Mouse (Mus musculus) limb, embryonic 12.5 days (tissue): ENCODE results near the gene Lgsn. TPM values are rescaled to one million over a fixed set of nuclear protein-coding genes. Genes with fewer than 3 reads are reported as not detected.
A peak's percentile ranks its signal among the peaks of the same experiment; 100 is the strongest.

Experiments used
- ATAC-seq: fragments of 200-750 bp; cut with Nextera tagmentation; 2 replicates; pipeline ENCODE4 v1.8.0; 2017; ENCODE audit warnings: low read depth, moderate TSS enrichment; ENCODE audit not compliant: insufficient number of reproducible peaks, insufficient read depth, low FRiP score, low TSS enrichment
- H3K27ac ChIP-seq: fragments of 300-500 bp; sonication (generic); 2 replicates; pipeline ENCODE4 v1.5.1; 2016; ENCODE audit warnings: mild to moderate bottlenecking, moderate library complexity
- H3K27me3 ChIP-seq: fragments of 300-500 bp; sonication (generic); 2 replicates; pipeline ENCODE4 v1.6.1; 2016; ENCODE audit warnings: mild to moderate bottlenecking, moderate library complexity
- H3K36me3 ChIP-seq: fragments of 300-500 bp; sonication (generic); 2 replicates; pipeline ENCODE4 v1.6.1; 2016; ENCODE audit warnings: mild to moderate bottlenecking, moderate library complexity
- H3K4me1 ChIP-seq: fragments of 300-500 bp; sonication (generic); replicated peaks from 2 replicates; pipeline ENCODE4 v1.6.1; 2016
- H3K4me2 ChIP-seq: fragments of 300-500 bp; sonication (generic); 2 replicates; pipeline ENCODE4 v1.6.1; 2016; ENCODE audit warnings: mild to moderate bottlenecking, moderate library complexity
- H3K4me3 ChIP-seq: fragments of 300-500 bp; sonication (generic); replicated peaks from 2 replicates; pipeline ENCODE4 v1.5.1; 2016; ENCODE audit warnings: mild to moderate bottlenecking
- H3K9ac ChIP-seq: fragments of 300-500 bp; sonication (generic); replicated peaks from 2 replicates; pipeline ENCODE4 v1.6.1; 2016; ENCODE audit warnings: mild to moderate bottlenecking, moderate library complexity
- H3K9me3 ChIP-seq: fragments of 300-500 bp; sonication (generic); 2 replicates; pipeline ENCODE4 v1.6.1; 2016; ENCODE audit warnings: mild to moderate bottlenecking, moderate library complexity
- WGBS: fragments of 180-500 bp; shearing (Covaris S2); methylation state at CpG from one replicate; pipeline ENCODE4 v1.1.7; 2016; 5-methylcytosine and 5-hydroxymethylcytosine counted together
- polyA plus RNA-seq: library from polyadenylated mRNA; unstranded; fragments of >200 nt; fragmentation: Nextera tagmentation; extraction: Ambion mirVana; gene quantifications from 2 replicates; pipeline ENCODE4 v1.2.1, GENCODE M21; 2016

Lgsn gene
- polyA plus RNA-seq, 1 experiment from 2014 or later = not detected

- Histone ChIP-seq H3K9ac (no peak overlapping the region), H3K4me2 (no peak overlapping the region), H3K36me3 (no peaks in the 10 kb centered on the region), H3K4me3 (no peak overlapping the region), H3K9me3 (no peaks in the 10 kb centered on the region), H3K4me1 (no peaks in the 10 kb centered on the region), H3K27ac (no peak overlapping the region), H3K27me3 (no peaks in the 10 kb centered on the region)
- 92% methylated on average over 4 of the region's 4 CpGs for WGBS
- no peak for ATAC-seq
Observed at GRCm38 (mm10) chr1:31220599-31221250, 44.5 kb downstream of the Lgsn start.

GRCm38 (mm10) chr1:31222564-31222963 is 46.4 kb downstream of the Lgsn start, which contains the start of the genes 4931428L18Rik and Pih1d3:
4931428L18Rik (minus strand) TSS chr1:31222684.
Pih1d3 (plus strand) TSS chr1:31222838.
- Histone ChIP-seq H3K4me3 (no peak within 1 kb of the TSS), H3K36me3 (no peaks in the 10 kb centered on the region), H3K9me3 (no peaks in the 10 kb centered on the region), H3K9ac (no peak within 1 kb of the TSS), H3K27me3 (no peaks in the 10 kb centered on the region), H3K4me2 (no peak within 1 kb of the TSS), H3K27ac (no peak within 1 kb of the TSS), H3K4me1 (no peaks in the 10 kb centered on the region)
- no peak for ATAC-seq
- 89% methylated on average over 7 of the region's 7 CpGs for WGBS

GRCm38 (mm10) chr1:31233319-31234036 is 57.3 kb downstream of the Lgsn start:
- peak; percentile 60; the same call in 1 of the 2 replicates for ATAC-seq
- H3K9me3 ChIP-seq = no peaks in the 10 kb centered on the region
- no peak overlapping the region for H3K4me3 ChIP-seq

More at GRCm38 (mm10) chr1:31233319-31234036, 57.3 kb downstream of the Lgsn start:
- Histone ChIP-seq H3K4me2 (no peak overlapping the region), H3K36me3 (no peaks in the 10 kb centered on the region), H3K4me1 (0 out of 2 replicates have a peak, but pooled peaks cover 5% of the 10 kb centered on the region), H3K27ac (no peak overlapping the region), H3K9ac (no peak overlapping the region), H3K27me3 (no peaks in the 10 kb centered on the region)

Other genes with a start within 250 kb of the Lgsn start
- gene AC153137.1, start 198.4 kb upstream of the Lgsn start, polyA plus RNA-seq = not detected in 2 replicates
- not detected in 2 replicates for gene 4931428L18Rik, start 46.3 kb downstream of the Lgsn start, polyA plus RNA-seq
- gene Pih1d3, start 46.4 kb downstream of the Lgsn start, polyA plus RNA-seq = not detected in 2 replicates